10 mouse cellular contexts compared by ENCODE assay signal in genomic region chr1:134236142-134236541, GRCm38 (mm10). TPM values are rescaled to one million over a fixed set of nuclear protein-coding genes. Genes with fewer than 3 reads are reported as not detected.
A peak's percentile ranks its signal among the peaks of the same experiment; 100 is the strongest.
DNase-seq lines count a peak whose midpoint lies in the region; ATAC-seq and TF ChIP-seq lines count a peak whose summit lies in the region.
"Had no signal": no experiment of that assay in that cellular context is flagged by ENCODE, and none has a peak within 500 bp of the region (broad histone marks: within the 10 kb centered on the region; RNA-seq: fewer than 3 reads in every experiment).

No protein-coding gene starts in this region.

- TF ChIP-seq CTCF in liver, postnatal 0 days (IDR thresholded peaks at IDR 0.05; ENCODE audit: low read depth) = no peak
- TF ChIP-seq CTCF in gastrocnemius, adult 2 months (IDR thresholded peaks at IDR 0.05) = no peak

- H3K9ac ChIP-seq in heart, embryonic 11.5 days (ENCODE audit: low read depth, low read length) = no peak overlapping the region
- H3K9ac ChIP-seq in liver, postnatal 0 days (replicated peaks) = no peak overlapping the region
- no peak overlapping the region for H3K9ac ChIP-seq in hindbrain, embryonic 12.5 days
- peak overlapping the region; percentile 77 for H3K9ac ChIP-seq in midbrain, embryonic 16.5 days (ENCODE audit: low read depth, low read length)

- H3K9me3 ChIP-seq in heart, embryonic 11.5 days (replicated peaks; ENCODE audit: control insufficient read depth, low read length) = no peaks in the 10 kb centered on the region
- H3K9me3 ChIP-seq in liver, postnatal 0 days (ENCODE audit: low read length) = no peaks in the 10 kb centered on the region
- H3K9me3 ChIP-seq in hindbrain, embryonic 12.5 days (replicated peaks) = no peaks in the 10 kb centered on the region
- H3K9me3 ChIP-seq in midbrain, embryonic 16.5 days (replicated peaks; ENCODE audit: control insufficient read depth, low read length, poor library complexity, severe bottlenecking) = no peaks in the 10 kb centered on the region

- H3K27ac ChIP-seq in heart, embryonic 11.5 days (ENCODE audit: low read depth, low read length) = no peak overlapping the region
- H3K27ac ChIP-seq in liver, postnatal 0 days (ENCODE audit: low read depth) = 0 out of 2 replicates have a peak overlapping the region, but pooled peaks have one; percentile 81
- no peak overlapping the region for H3K27ac ChIP-seq in hindbrain, embryonic 12.5 days
- no peak overlapping the region for H3K27ac ChIP-seq in midbrain, embryonic 16.5 days (ENCODE audit: low read length)
- no peak overlapping the region for H3K27ac ChIP-seq in gastrocnemius, adult 2 months

- no peaks in the 10 kb centered on the region for H3K36me3 ChIP-seq in heart, embryonic 11.5 days (ENCODE audit: control insufficient read depth, insufficient read depth, low read length)
- H3K36me3 ChIP-seq in liver, postnatal 0 days (replicated peaks; ENCODE audit: insufficient read depth, low read length) = no peaks in the 10 kb centered on the region
- H3K36me3 ChIP-seq in hindbrain, embryonic 12.5 days = no peaks in the 10 kb centered on the region
- no peaks in the 10 kb centered on the region for H3K36me3 ChIP-seq in midbrain, embryonic 16.5 days (ENCODE audit: control insufficient read depth, insufficient read depth, low read length)

- H3K27me3 ChIP-seq in heart, embryonic 11.5 days (ENCODE audit: control insufficient read depth, insufficient read depth, low read length) = peaks cover 35% of the 10 kb centered on the region
- H3K27me3 ChIP-seq in liver, postnatal 0 days (ENCODE audit: insufficient read depth, low read length) = peaks cover 26% of the 10 kb centered on the region
- peaks cover 53% of the 10 kb centered on the region for H3K27me3 ChIP-seq in hindbrain, embryonic 12.5 days
- H3K27me3 ChIP-seq in midbrain, embryonic 16.5 days (ENCODE audit: control insufficient read depth, insufficient read depth, low read depth, low read length) = peaks cover 7% of the 10 kb centered on the region

- 33% methylated on average over 3 of the region's 3 CpGs for WGBS in heart, embryonic 11.5 days (ENCODE audit: insufficient replicate concordance)
- WGBS in liver, postnatal 0 days (ENCODE audit: insufficient replicate concordance) = 37% methylated on average over 3 of the region's 3 CpGs
- WGBS in hindbrain, embryonic 12.5 days = 23% methylated on average over 3 of the region's 3 CpGs
- WGBS in midbrain, embryonic 16.5 days = 34% methylated on average over 3 of the region's 3 CpGs

- H3K4me3 ChIP-seq in heart, embryonic 11.5 days (ENCODE audit: low read depth, low read length) = no peak overlapping the region
- H3K4me3 ChIP-seq in liver, postnatal 0 days (ENCODE audit: low read depth, low read length) = no peak overlapping the region
- H3K4me3 ChIP-seq in hindbrain, embryonic 12.5 days = no peak overlapping the region
- no peak overlapping the region for H3K4me3 ChIP-seq in midbrain, embryonic 16.5 days (ENCODE audit: low read depth, low read length)
- no peak overlapping the region for H3K4me3 ChIP-seq in gastrocnemius, adult 2 months

- TF ChIP-seq EP300 in liver, postnatal 0 days (IDR thresholded peaks at IDR 0.05; ENCODE audit: low read depth) = no peak

- peak overlapping the region; percentile 82 for H3K4me2 ChIP-seq in heart, embryonic 11.5 days
- H3K4me2 ChIP-seq in liver, postnatal 0 days (ENCODE audit: low read depth, low read length) = no peak overlapping the region
- peak overlapping the region; percentile 93; the same call in 1 of the 2 replicates for H3K4me2 ChIP-seq in hindbrain, embryonic 12.5 days (replicated peaks)
- H3K4me2 ChIP-seq in midbrain, embryonic 16.5 days (ENCODE audit: low read length) = peak overlapping the region; percentile 92

- intact Hi-C loops in gastrocnemius, adult 2 months (cut with DNase I) = no loop called here

- ATAC-seq in heart, embryonic 11.5 days (replicated peaks; ENCODE audit: insufficient number of reproducible peaks, low FRiP score, low TSS enrichment) = no peak
- ATAC-seq in liver, postnatal 0 days = no peak
- no peak for ATAC-seq in hindbrain, embryonic 12.5 days (ENCODE audit: low FRiP score)
- ATAC-seq in midbrain, embryonic 16.5 days = no peak

- peaks cover 44% of the 10 kb centered on the region for H3K4me1 ChIP-seq in heart, embryonic 11.5 days (ENCODE audit: control insufficient read depth, insufficient read depth, low read length)
- peaks cover 32% of the 10 kb centered on the region for H3K4me1 ChIP-seq in liver, postnatal 0 days (ENCODE audit: insufficient read depth)
- peaks cover 23% of the 10 kb centered on the region for H3K4me1 ChIP-seq in hindbrain, embryonic 12.5 days
- peaks cover 24% of the 10 kb centered on the region for H3K4me1 ChIP-seq in midbrain, embryonic 16.5 days (ENCODE audit: control insufficient read depth, insufficient read depth, low read length)

- DNase-seq in heart, adult 9 months (ENCODE audit: low spot score in 2 of 2) = no peak
- no peak for DNase-seq in liver, postnatal 0 days
- DNase-seq in liver = no peak
- no peak for DNase-seq in gastrocnemius, adult 2 months
- no peak for DNase-seq in spleen, adult 12 weeks (ENCODE audit: low spot score)
- DNase-seq: lung, postnatal 36 days had no signal

RNA-seq across cellular contexts. Expression of gene Adora1, which starts 0.9 kb away (rescaled TPM):
- polyA plus RNA-seq in heart, embryonic 11.5 days (2014; fragmentation: Nextera tagmentation; extraction: Ambion mirVana) = 4.4 and 6.7 TPM in 2 replicates
- polyA plus RNA-seq in liver, postnatal 0 days (2015; fragmentation: Nextera tagmentation; extraction: Ambion mirVana) = 6.4 and 8.3 TPM in 2 replicates
- 2.3 and 2.4 TPM in 2 replicates for polyA plus RNA-seq in hindbrain, embryonic 12.5 days (2016; fragmentation: Nextera tagmentation; extraction: Ambion mirVana)
- 18.0 and 26.6 TPM in 2 replicates for polyA plus RNA-seq in midbrain, embryonic 16.5 days (2015; fragmentation: Nextera tagmentation; extraction: Ambion mirVana)
- under 1 TPM; 0.20 to 0.31 TPM for total RNA-seq in gastrocnemius, adult 2 months (2021)

RNA-seq across cellular contexts. Expression of gene Mybph, which starts 42.9 kb away (rescaled TPM):
- 1.0 and 1.2 TPM in 2 replicates for polyA plus RNA-seq in heart, embryonic 11.5 days (2014; fragmentation: Nextera tagmentation; extraction: Ambion mirVana)
- polyA plus RNA-seq in liver, postnatal 0 days (2015; fragmentation: Nextera tagmentation; extraction: Ambion mirVana) = 0.14 TPM in 1 of 2 replicates, not detected in the other
- polyA plus RNA-seq in hindbrain, embryonic 12.5 days (2016; fragmentation: Nextera tagmentation; extraction: Ambion mirVana) = 2.4 and 15.9 TPM in 2 replicates
- 0.18 TPM in 1 of 2 replicates, not detected in the other for polyA plus RNA-seq in midbrain, embryonic 16.5 days (2015; fragmentation: Nextera tagmentation; extraction: Ambion mirVana)
- total RNA-seq in gastrocnemius, adult 2 months (2021) = 100 to 1,000 TPM; 192 to 318 TPM
- total RNA-seq: heart, postnatal 25 days had no signal

RNA-seq across cellular contexts. Expression of gene Myog, which starts 53.6 kb away (rescaled TPM):
- polyA plus RNA-seq in heart, embryonic 11.5 days (2014; fragmentation: Nextera tagmentation; extraction: Ambion mirVana) = 3.7 and 4.2 TPM in 2 replicates
- 0.64 TPM in 1 of 2 replicates, not detected in the other for polyA plus RNA-seq in liver, postnatal 0 days (2015; fragmentation: Nextera tagmentation; extraction: Ambion mirVana)
- 7.8 and 36.7 TPM in 2 replicates for polyA plus RNA-seq in hindbrain, embryonic 12.5 days (2016; fragmentation: Nextera tagmentation; extraction: Ambion mirVana)
- 0.13 and 0.14 TPM in 2 replicates for polyA plus RNA-seq in midbrain, embryonic 16.5 days (2015; fragmentation: Nextera tagmentation; extraction: Ambion mirVana)
- total RNA-seq in gastrocnemius, adult 2 months (2021) = 10 to 100 TPM; 11.6 to 34.5 TPM
- total RNA-seq: heart, postnatal 25 days had no signal

RNA-seq across cellular contexts. Expression of gene Chil1, which starts 54.2 kb away (rescaled TPM):
- polyA plus RNA-seq in heart, embryonic 11.5 days (2014; fragmentation: Nextera tagmentation; extraction: Ambion mirVana) = 1.5 and 1.9 TPM in 2 replicates
- 18.8 and 19.3 TPM in 2 replicates for polyA plus RNA-seq in liver, postnatal 0 days (2015; fragmentation: Nextera tagmentation; extraction: Ambion mirVana)
- 3.0 and 3.3 TPM in 2 replicates for polyA plus RNA-seq in hindbrain, embryonic 12.5 days (2016; fragmentation: Nextera tagmentation; extraction: Ambion mirVana)
- 2.0 and 3.9 TPM in 2 replicates for polyA plus RNA-seq in midbrain, embryonic 16.5 days (2015; fragmentation: Nextera tagmentation; extraction: Ambion mirVana)
- 1 to 10 TPM; 1.8 to 6.9 TPM for total RNA-seq in gastrocnemius, adult 2 months (2021)
